Mouse (Mus musculus) left cerebral cortex, postnatal 14 days (tissue): ENCODE data around the gene Snrpd3. TPM values are rescaled to one million over a fixed set of nuclear protein-coding genes. Genes with fewer than 3 reads are reported as not detected.
"Not testable (repeated sequence)": the region's sequence is repeated elsewhere in the genome, so short reads cannot be mapped to it uniquely, and the experiment has no call there.

Source experiments
- DNase-seq, 2 experiments: peaks; one replicate each; pipeline ENCODE4 v3.0.0; 2021 to 2022; ENCODE audit warnings: low spot score in 2 of 2, mixed read lengths in 1 of 2
- intact Hi-C: fragments of 180-260 bp; cut with DNase I; formaldehyde crosslinking; loops from one replicate; pipeline ENCODE4 v1.15.1; 2025
- long read RNA-seq, 2 experiments: library from polyadenylated mRNA; stranded (forward); transcript quantifications; one replicate each; pipeline ENCODE4 v2.0.0; 2021
- total RNA-seq, 2 experiments: library from RNA; stranded (reverse); gene quantifications; 2 replicates each; pipeline ENCODE4 v1.2.3; 2021

Gene Snrpd3
- 10 to 100 TPM; 78.1 to 84.3 TPM for total RNA-seq
- long read RNA-seq, experiment 1, transcript Snrpd3-201 (4 exons, 3,036 nt), result major isoform, 16 of 20 reads
- long read RNA-seq, experiment 1, partial matches to known transcripts, result 2 of 20 reads
- long read RNA-seq, experiment 1, other reads (novel, unspliced or antisense), result 2 of 20 reads
- long read RNA-seq, experiment 2, transcript Snrpd3-201 (4 exons, 3,036 nt), result major isoform, 15 of 19 reads
- long read RNA-seq, experiment 2, partial matches to known transcripts, result 1 of 19 reads
- long read RNA-seq, experiment 2, other reads (novel, unspliced or antisense), result 1 of 19 reads

GRCm38 (mm10) chr10:75517073-75517757 lies at the start of gene Snrpd3:
Snrpd3 (plus strand) TSS chr10:75517551.
- peak; percentile 92 for DNase-seq
- intact Hi-C loops, result no loop called here

- no peak for DNase-seq
- intact Hi-C loops, result no loop called here
Observed at GRCm38 (mm10) chr10:75473411-75473810, 43.9 kb upstream of the Snrpd3 start.

- intact Hi-C loops, result no loop called here
- no peak for DNase-seq
Observed at GRCm38 (mm10) chr10:75474571-75474970, 42.8 kb upstream of the Snrpd3 start.

GRCm38 (mm10) chr10:75475139-75475850 lies 42.1 kb upstream of the Snrpd3 start:
- DNase-seq, intact Hi-C loops: not testable (repeated sequence)

GRCm38 (mm10) chr10:75477034-75477433 lies 40.3 kb upstream of the Snrpd3 start:
- intact Hi-C loops, result no loop called here
- no peak for DNase-seq

GRCm38 (mm10) chr10:75479955-75480354 lies 37.4 kb upstream of the Snrpd3 start:
- no peak for DNase-seq
- intact Hi-C loops, result no loop called here

- intact Hi-C loops, result no loop called here
- no peak for DNase-seq
Observed at GRCm38 (mm10) chr10:75481703-75482102, 35.6 kb upstream of the Snrpd3 start.

- intact Hi-C loops, result no loop called here
- no peak for DNase-seq
Observed at GRCm38 (mm10) chr10:75482271-75482670, 35.1 kb upstream of the Snrpd3 start.

GRCm38 (mm10) chr10:75482919-75483483 lies 34.4 kb upstream of the Snrpd3 start:
- intact Hi-C loops, result no loop called here
- DNase-seq, result no peak

GRCm38 (mm10) chr10:75484066-75484465 lies 33.3 kb upstream of the Snrpd3 start:
- DNase-seq, result no peak
- intact Hi-C loops, result no loop called here

- DNase-seq, result no peak
- intact Hi-C loops, result loop anchor here (5.0 kb wide), 4 partner anchors 47 to 302 kb away; no protein-coding TSS in a partner anchor
Observed at GRCm38 (mm10) chr10:75484767-75485166, 32.6 kb upstream of the Snrpd3 start.

- intact Hi-C loops, result loop anchor here (5.0 kb wide), 4 partner anchors 49 to 304 kb away; no protein-coding TSS in a partner anchor
Observed at GRCm38 (mm10) chr10:75486086-75486979, 31.0 kb upstream of the Snrpd3 start.

GRCm38 (mm10) chr10:75487131-75487530 lies 30.2 kb upstream of the Snrpd3 start:
- DNase-seq, result no peak
- intact Hi-C loops, result loop anchor here (5.0 kb wide), 4 partner anchors 50 to 305 kb away; no protein-coding TSS in a partner anchor

More at GRCm38 (mm10) chr10:75486086-75486979, 31.0 kb upstream of the Snrpd3 start:
- DNase-seq, result peak; percentile 82 to 90

- intact Hi-C loops, result loop anchor here (5.0 kb wide), 4 partner anchors 52 to 307 kb away; no protein-coding TSS in a partner anchor
- DNase-seq, result no peak
Observed at GRCm38 (mm10) chr10:75489522-75489921, 27.8 kb upstream of the Snrpd3 start.

- intact Hi-C loops, result no loop called here
- no peak for DNase-seq
Observed at GRCm38 (mm10) chr10:75490731-75491130, 26.6 kb upstream of the Snrpd3 start.

- intact Hi-C loops, result no loop called here
- no peak for DNase-seq
Observed at GRCm38 (mm10) chr10:75491234-75491935, 26.0 kb upstream of the Snrpd3 start.

- intact Hi-C loops, result no loop called here
- no peak for DNase-seq
Observed at GRCm38 (mm10) chr10:75491936-75492262, 25.5 kb upstream of the Snrpd3 start.

GRCm38 (mm10) chr10:75495304-75495703 lies 22.0 kb upstream of the Snrpd3 start:
- intact Hi-C loops, result no loop called here
- DNase-seq, result no peak
